Mouse (Mus musculus) cerebellum, postnatal 36 days (tissue): Measurements from ENCODE around the gene Rgs10.

Experiments
- DNase-seq, 2 experiments: peaks; one replicate each; pipeline ENCODE4 v3.0.0; 2021 to 2022; ENCODE audit warnings: mixed read lengths in 2 of 2

Gene Rgs10

GRCm38 (mm10) chr7:128332896-128333295 lies 85.7 kb downstream of the Rgs10 start:
- no peak for DNase-seq

DNA sequence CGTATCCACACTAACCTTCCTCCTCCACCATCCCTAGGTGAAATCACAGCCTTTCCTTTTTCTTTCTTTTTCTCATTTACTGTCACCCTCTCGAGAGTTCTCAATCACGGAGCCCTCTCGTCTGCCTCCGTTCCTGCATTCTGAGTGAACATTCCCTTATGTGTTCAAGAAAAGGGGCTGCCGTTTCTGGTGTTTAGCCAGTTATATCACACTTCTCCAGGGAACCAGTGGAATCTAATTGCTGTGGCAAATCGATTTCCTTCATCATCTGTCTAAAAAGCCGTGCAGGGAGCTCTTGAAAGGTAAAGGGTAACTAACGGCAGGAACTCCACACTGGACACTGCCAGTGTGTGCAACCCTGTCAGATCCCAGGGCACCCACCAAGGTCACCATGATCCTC lies 87.6 kb downstream of the Rgs10 start:
- no peak for DNase-seq

DNA sequence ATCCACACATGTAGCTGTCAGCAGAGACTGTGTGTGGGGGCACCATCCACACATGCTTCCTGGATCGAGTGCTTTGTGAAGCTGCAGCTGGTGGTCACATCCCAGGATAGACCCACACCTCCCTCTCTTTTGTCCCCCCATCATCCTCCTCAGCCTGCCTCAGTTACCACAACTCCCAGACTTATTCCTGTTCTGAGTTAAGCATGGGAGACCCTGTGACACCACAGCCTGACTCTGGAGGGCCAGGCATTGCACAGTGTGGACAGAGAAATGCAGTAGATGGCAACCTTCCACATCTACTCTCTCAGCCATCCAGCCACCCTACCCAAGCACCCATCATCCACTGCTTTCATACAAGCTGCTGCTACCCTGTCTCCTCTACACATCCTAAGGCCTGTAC lies 93.6 kb downstream of the Rgs10 start:
- DNase-seq, result no peak
